Mouse (Mus musculus): ENCODE measurements around the gene Agtpbp1. TPM values are rescaled to one million over a fixed set of nuclear protein-coding genes. Genes with fewer than 3 reads are reported as not detected.

The Agtpbp1 gene
- polyA plus RNA-seq, 1 experiment = not detected

GRCm38 (mm10) chr13:59587201-59587600 lies 2.2 kb upstream of the Agtpbp1 start:
- WGBS = 94% methylated on average over 2 of the region's 2 CpGs

GRCm38 (mm10) chr13:59585648-59586005 lies 600 bp upstream of the Agtpbp1 start:
- H3K4me3 ChIP-seq (ENCODE audit: insufficient read depth, low read depth, low read length) = peak overlapping the region; percentile 97
- under 1% methylated on average over 28 of the region's 28 CpGs for WGBS
- H3K27ac ChIP-seq (ENCODE audit: insufficient read depth, low read depth, low read length) = peak overlapping the region; percentile 7; the same call in 1 of the 2 replicates
- H3K4me1 ChIP-seq (ENCODE audit: control insufficient read depth, insufficient read depth, low read length) = peaks cover 11% of the 10 kb centered on the region
- TF ChIP-seq CTCF (IDR thresholded peaks at IDR 0.05; ENCODE audit: insufficient read depth, low read depth, low read length) (no peak), POLR2A (IDR thresholded peaks at IDR 0.05; ENCODE audit: insufficient read depth, low read depth, low read length) (no peak; the same call in 1 of the 2 replicates)

More at GRCm38 (mm10) chr13:59587201-59587600, 2.2 kb upstream of the Agtpbp1 start:
- no peak overlapping the region for H3K4me3 ChIP-seq (ENCODE audit: insufficient read depth, low read depth, low read length)
- H3K4me1 ChIP-seq (ENCODE audit: control insufficient read depth, insufficient read depth, low read length) = peaks cover 11% of the 10 kb centered on the region
- no peak for TF ChIP-seq POLR2A (IDR thresholded peaks at IDR 0.05; ENCODE audit: insufficient read depth, low read depth, low read length)
- no peak for TF ChIP-seq CTCF (IDR thresholded peaks at IDR 0.05; ENCODE audit: insufficient read depth, low read depth, low read length)
- no peak overlapping the region for H3K27ac ChIP-seq (ENCODE audit: insufficient read depth, low read depth, low read length)

GRCm38 (mm10) chr13:59584481-59584880 lies 546 bp downstream of the Agtpbp1 start:
- Histone ChIP-seq H3K4me1 (ENCODE audit: control insufficient read depth, insufficient read depth, low read length) (peaks cover 11% of the 10 kb centered on the region), H3K4me3 (ENCODE audit: insufficient read depth, low read depth, low read length) (peak overlapping the region; percentile 54), H3K27ac (ENCODE audit: insufficient read depth, low read depth, low read length) (0 out of 2 replicates have a peak overlapping the region, but pooled peaks have one; percentile 3)
- WGBS = 2% methylated on average over 9 of the region's 9 CpGs
- TF ChIP-seq POLR2A (IDR thresholded peaks at IDR 0.05; ENCODE audit: insufficient read depth, low read depth, low read length) = no peak
- no peak for TF ChIP-seq CTCF (IDR thresholded peaks at IDR 0.05; ENCODE audit: insufficient read depth, low read depth, low read length)

- no peak for TF ChIP-seq CTCF (IDR thresholded peaks at IDR 0.05; ENCODE audit: insufficient read depth, low read depth, low read length)
- no peak for TF ChIP-seq POLR2A (IDR thresholded peaks at IDR 0.05; ENCODE audit: insufficient read depth, low read depth, low read length)
- Histone ChIP-seq H3K27ac (ENCODE audit: insufficient read depth, low read depth, low read length) (no peak overlapping the region), H3K4me3 (ENCODE audit: insufficient read depth, low read depth, low read length) (no peak overlapping the region), H3K4me1 (ENCODE audit: control insufficient read depth, insufficient read depth, low read length) (peaks cover 5% of the 10 kb centered on the region; the same call in 1 of the 2 replicates)
- 97% methylated on average over 4 of the region's 4 CpGs for WGBS
Measured at GRCm38 (mm10) chr13:59580954-59581353, 4.1 kb downstream of the Agtpbp1 start.

- Histone ChIP-seq H3K4me3 (ENCODE audit: insufficient read depth, low read depth, low read length) (no peak overlapping the region), H3K27ac (ENCODE audit: insufficient read depth, low read depth, low read length) (no peak overlapping the region), H3K4me1 (ENCODE audit: control insufficient read depth, insufficient read depth, low read length) (no peaks in the 10 kb centered on the region)
- 59% methylated on average over 2 of the region's 2 CpGs for WGBS
- no peak for TF ChIP-seq CTCF (IDR thresholded peaks at IDR 0.05; ENCODE audit: insufficient read depth, low read depth, low read length)
Measured at GRCm38 (mm10) chr13:59572549-59572948, 12.5 kb downstream of the Agtpbp1 start.

- no peak overlapping the region for H3K4me3 ChIP-seq (ENCODE audit: insufficient read depth, low read depth, low read length)
- H3K27ac ChIP-seq (ENCODE audit: insufficient read depth, low read depth, low read length) = no peak overlapping the region
- H3K4me1 ChIP-seq (ENCODE audit: control insufficient read depth, insufficient read depth, low read length) = no peaks in the 10 kb centered on the region
- TF ChIP-seq CTCF (IDR thresholded peaks at IDR 0.05; ENCODE audit: insufficient read depth, low read depth, low read length) = no peak
- 86% methylated on average over 6 of the region's 6 CpGs for WGBS
Measured at GRCm38 (mm10) chr13:59571107-59571506, 13.9 kb downstream of the Agtpbp1 start.

GRCm38 (mm10) chr13:59565945-59566520 lies 19.0 kb downstream of the Agtpbp1 start:
- H3K4me1 ChIP-seq (ENCODE audit: control insufficient read depth, insufficient read depth, low read length) = no peaks in the 10 kb centered on the region
- 58% methylated on average over 9 of the region's 9 CpGs for WGBS
- no peak overlapping the region for H3K27ac ChIP-seq (ENCODE audit: insufficient read depth, low read depth, low read length)
- no peak for TF ChIP-seq CTCF (IDR thresholded peaks at IDR 0.05; ENCODE audit: insufficient read depth, low read depth, low read length)
- TF ChIP-seq POLR2A (IDR thresholded peaks at IDR 0.05; ENCODE audit: insufficient read depth, low read depth, low read length) = no peak
- no peak overlapping the region for H3K4me3 ChIP-seq (ENCODE audit: insufficient read depth, low read depth, low read length)

- Histone ChIP-seq H3K27ac (ENCODE audit: insufficient read depth, low read depth, low read length) (no peak overlapping the region), H3K4me3 (ENCODE audit: insufficient read depth, low read depth, low read length) (no peak overlapping the region), H3K4me1 (ENCODE audit: control insufficient read depth, insufficient read depth, low read length) (no peaks in the 10 kb centered on the region)
- TF ChIP-seq POLR2A (IDR thresholded peaks at IDR 0.05; ENCODE audit: insufficient read depth, low read depth, low read length) (no peak), CTCF (IDR thresholded peaks at IDR 0.05; ENCODE audit: insufficient read depth, low read depth, low read length) (no peak)
- whole genome bisulfite sequencing = 85% methylated on average over 10 of the region's 10 CpGs
Measured at GRCm38 (mm10) chr13:59564923-59565322, 20.1 kb downstream of the Agtpbp1 start.

GRCm38 (mm10) chr13:59564505-59564904 lies 20.5 kb downstream of the Agtpbp1 start:
- TF ChIP-seq CTCF (IDR thresholded peaks at IDR 0.05; ENCODE audit: insufficient read depth, low read depth, low read length) (no peak), POLR2A (IDR thresholded peaks at IDR 0.05; ENCODE audit: insufficient read depth, low read depth, low read length) (no peak)
- Histone ChIP-seq H3K4me1 (ENCODE audit: control insufficient read depth, insufficient read depth, low read length) (no peaks in the 10 kb centered on the region), H3K27ac (ENCODE audit: insufficient read depth, low read depth, low read length) (no peak overlapping the region), H3K4me3 (ENCODE audit: insufficient read depth, low read depth, low read length) (no peak overlapping the region)
- WGBS = 92% methylated on average over 4 of the region's 4 CpGs

- 80% methylated on average over 2 of the region's 2 CpGs for WGBS
- TF ChIP-seq POLR2A (IDR thresholded peaks at IDR 0.05; ENCODE audit: insufficient read depth, low read depth, low read length) (no peak), CTCF (IDR thresholded peaks at IDR 0.05; ENCODE audit: insufficient read depth, low read depth, low read length) (no peak)
- no peak overlapping the region for H3K27ac ChIP-seq (ENCODE audit: insufficient read depth, low read depth, low read length)
- no peak overlapping the region for H3K4me3 ChIP-seq (ENCODE audit: insufficient read depth, low read depth, low read length)
- H3K4me1 ChIP-seq (ENCODE audit: control insufficient read depth, insufficient read depth, low read length) = no peaks in the 10 kb centered on the region
Measured at GRCm38 (mm10) chr13:59562471-59562870, 22.6 kb downstream of the Agtpbp1 start.
